In the genomic region with DNA sequence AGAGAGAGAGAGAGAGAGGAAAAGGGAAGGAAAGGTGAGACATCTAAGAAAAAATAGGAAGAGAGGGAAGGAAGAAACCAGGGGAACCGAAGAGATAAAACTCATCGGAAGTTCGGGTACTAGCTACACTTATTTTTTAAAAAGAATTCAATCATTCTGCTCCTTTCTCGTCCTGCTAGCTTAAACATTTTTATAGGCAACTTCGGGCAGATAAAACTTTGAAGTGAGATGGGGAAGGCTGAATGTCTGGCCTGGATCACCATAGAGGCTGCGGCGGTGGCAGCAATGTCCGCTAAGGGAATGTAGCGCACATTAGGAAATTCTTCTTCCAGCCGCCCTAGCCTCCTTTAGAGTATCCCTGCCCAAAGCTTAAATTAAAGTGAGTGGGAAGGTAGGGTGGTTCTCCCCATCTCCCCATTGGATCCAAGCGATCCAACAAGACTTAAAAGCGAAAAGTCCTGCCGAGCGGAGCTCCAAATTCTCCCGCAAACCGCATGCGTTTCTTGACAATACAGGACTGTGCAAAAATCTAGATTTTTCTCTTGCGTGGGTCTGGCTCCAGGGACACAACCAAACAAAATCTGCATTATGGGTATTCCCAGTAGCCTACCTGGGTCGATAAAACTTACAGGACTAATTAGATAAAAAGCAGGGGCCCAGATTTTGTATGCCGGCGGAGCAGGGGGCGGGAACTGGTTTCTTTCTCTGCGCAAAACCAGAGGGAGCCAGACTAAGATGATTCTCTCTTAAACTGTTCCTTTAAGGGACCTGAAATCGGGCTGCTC, we compare ENCODE assay signal across 8 mouse cellular contexts. TPM values are rescaled to one million over a fixed set of nuclear protein-coding genes. Genes with fewer than 3 reads are reported as not detected.
DNase-seq lines count a peak whose midpoint lies in the region; ATAC-seq and TF ChIP-seq lines count a peak whose summit lies in the region.

No protein-coding gene starts in this region.

- peak overlapping the region; percentile 43 for H3K4me3 ChIP-seq in heart, postnatal 0 days (ENCODE audit: low read depth, low read length)
- H3K4me3 ChIP-seq in forebrain, postnatal 0 days (ENCODE audit: low read depth, low read length) = peak overlapping the region; percentile 39
- peak overlapping the region; percentile 28 for H3K4me3 ChIP-seq in midbrain, embryonic 12.5 days

- ATAC-seq in heart, postnatal 0 days (ENCODE audit: insufficient read depth, low read depth) = no peak
- no peak for ATAC-seq in forebrain, postnatal 0 days
- 0 out of 2 replicates have a peak, but pooled peaks have one; percentile 3 for ATAC-seq in midbrain, embryonic 12.5 days (ENCODE audit: low FRiP score, low read depth)

- H3K27me3 ChIP-seq in heart, postnatal 0 days (ENCODE audit: control insufficient read depth, insufficient read depth, low read length) = peaks cover 69% of the 10 kb centered on the region
- no peaks in the 10 kb centered on the region for H3K27me3 ChIP-seq in forebrain, postnatal 0 days (ENCODE audit: insufficient read depth, low read length)
- peaks cover 80% of the 10 kb centered on the region for H3K27me3 ChIP-seq in midbrain, embryonic 12.5 days

- TF ChIP-seq EP300 in heart, postnatal 0 days (IDR thresholded peaks at IDR 0.05; ENCODE audit: low read depth) = no peak

- H3K4me1 ChIP-seq in heart, postnatal 0 days (ENCODE audit: control insufficient read depth, insufficient read depth) = no peaks in the 10 kb centered on the region
- peaks cover 17% of the 10 kb centered on the region; the same call in 1 of the 2 replicates for H3K4me1 ChIP-seq in forebrain, postnatal 0 days (ENCODE audit: insufficient read depth)
- peaks cover 5% of the 10 kb centered on the region; the same call in 1 of the 2 replicates for H3K4me1 ChIP-seq in midbrain, embryonic 12.5 days

- no peak for TF ChIP-seq CTCF in heart, postnatal 0 days (IDR thresholded peaks at IDR 0.05; ENCODE audit: low read depth)
- TF ChIP-seq CTCF in brain, embryonic 14.5 days (IDR thresholded peaks at IDR 0.05; ENCODE audit: borderline replicate concordance, extremely low read depth, insufficient read depth, insufficient read length) = no peak
- no peak for TF ChIP-seq CTCF in forebrain, postnatal 0 days (IDR thresholded peaks at IDR 0.05; ENCODE audit: low read depth)

- no peak for DNase-seq in heart, postnatal 0 days (ENCODE audit: low spot score)
- no peak for DNase-seq in heart, postnatal 4 days
- DNase-seq in brain, embryonic 14.5 days (ENCODE audit: low read depth) = peak; percentile 72
- DNase-seq in forebrain, postnatal 0 days = peak; percentile 80
- no peak for DNase-seq in ovary, postnatal 10 days (ENCODE audit: low spot score)
- DNase-seq in gastrocnemius, postnatal 10 days = no peak
- DNase-seq in kidney, postnatal 36 days = no peak

- no peak overlapping the region for H3K27ac ChIP-seq in heart, postnatal 0 days (ENCODE audit: low read depth)
- peak overlapping the region; percentile 100 for H3K27ac ChIP-seq in forebrain, postnatal 0 days (ENCODE audit: low read depth, low read length)
- H3K27ac ChIP-seq in midbrain, embryonic 12.5 days (replicated peaks) = no peak overlapping the region

- H3K4me2 ChIP-seq in heart, postnatal 0 days (ENCODE audit: low read depth, low read length) = peak overlapping the region; percentile 59
- H3K4me2 ChIP-seq in forebrain, postnatal 0 days (ENCODE audit: low read depth) = peak overlapping the region; percentile 70
- peak overlapping the region; percentile 38 for H3K4me2 ChIP-seq in midbrain, embryonic 12.5 days (replicated peaks)

- no peaks in the 10 kb centered on the region for H3K9me3 ChIP-seq in heart, postnatal 0 days (replicated peaks; ENCODE audit: control insufficient read depth, low read length)
- no peaks in the 10 kb centered on the region for H3K9me3 ChIP-seq in forebrain, postnatal 0 days (ENCODE audit: low read length)
- no peaks in the 10 kb centered on the region for H3K9me3 ChIP-seq in midbrain, embryonic 12.5 days

- 2% methylated on average over 24 of the region's 24 CpGs for WGBS in heart, postnatal 0 days
- WGBS in forebrain, postnatal 0 days = 3% methylated on average over 24 of the region's 24 CpGs
- WGBS in midbrain, embryonic 12.5 days = 2% methylated on average over 24 of the region's 24 CpGs

- TF ChIP-seq POLR2A in brain, embryonic 14.5 days (IDR thresholded peaks at IDR 0.05; ENCODE audit: borderline replicate concordance, extremely low read depth, insufficient read depth, insufficient read length, poor library complexity, severe bottlenecking) = no peak

- H3K9ac ChIP-seq in heart, postnatal 0 days (replicated peaks; ENCODE audit: low read depth, low read length) = no peak overlapping the region
- H3K9ac ChIP-seq in forebrain, postnatal 0 days = peak overlapping the region; percentile 99
- no peak overlapping the region for H3K9ac ChIP-seq in midbrain, embryonic 12.5 days (replicated peaks)

- H3K36me3 ChIP-seq in heart, postnatal 0 days (replicated peaks; ENCODE audit: control insufficient read depth, insufficient read depth, low read length) = no peaks in the 10 kb centered on the region
- no peaks in the 10 kb centered on the region for H3K36me3 ChIP-seq in forebrain, postnatal 0 days (ENCODE audit: insufficient read depth)
- no peaks in the 10 kb centered on the region for H3K36me3 ChIP-seq in midbrain, embryonic 12.5 days

RNA-seq across cellular contexts. Expression of a gene that starts 8.4 kb away (rescaled TPM):
- not detected in 2 replicates for total RNA-seq in heart, postnatal 0 days (2014; rRNA removed; ENCODE audit: low replicate concordance)
- not detected in 2 replicates for polyA plus RNA-seq in heart, postnatal 0 days (2015; fragmentation: Nextera tagmentation; extraction: Ambion mirVana)
- total RNA-seq in heart, postnatal 4 days (2021) = under 1 TPM in 1 of 2 experiments, not detected in 1; 0.12 TPM
- 76.0 and 160 TPM in 2 replicates for polyA plus RNA-seq in brain, embryonic 14.5 days (2012; rRNA removed)
- 76.5 and 79.4 TPM in 2 replicates for total RNA-seq in forebrain, postnatal 0 days (2014; rRNA removed)
- 50.8 and 53.4 TPM in 2 replicates for polyA plus RNA-seq in forebrain, postnatal 0 days (2015; fragmentation: Nextera tagmentation; extraction: Ambion mirVana)
- 3.0 and 4.6 TPM in 2 replicates for polyA plus RNA-seq in midbrain, embryonic 12.5 days (2016; fragmentation: Nextera tagmentation; extraction: Ambion mirVana)
- under 1 TPM; 0.09 to 0.25 TPM for total RNA-seq in gastrocnemius, postnatal 10 days (2021)

RNA-seq across cellular contexts. Expression of a gene that starts 11.0 kb away (rescaled TPM):
- not detected in 2 replicates for total RNA-seq in heart, postnatal 0 days (2014; rRNA removed; ENCODE audit: low replicate concordance)
- polyA plus RNA-seq in heart, postnatal 0 days (2015; fragmentation: Nextera tagmentation; extraction: Ambion mirVana) = not detected in 2 replicates
- total RNA-seq in heart, postnatal 4 days (2021) = not detected
- 1.5 and 4.7 TPM in 2 replicates for polyA plus RNA-seq in brain, embryonic 14.5 days (2012; rRNA removed)
- 16.1 and 16.8 TPM in 2 replicates for total RNA-seq in forebrain, postnatal 0 days (2014; rRNA removed)
- 0.53 and 0.85 TPM in 2 replicates for polyA plus RNA-seq in forebrain, postnatal 0 days (2015; fragmentation: Nextera tagmentation; extraction: Ambion mirVana)
- 0.28 TPM in 1 of 2 replicates, not detected in the other for polyA plus RNA-seq in midbrain, embryonic 12.5 days (2016; fragmentation: Nextera tagmentation; extraction: Ambion mirVana)
- not detected for total RNA-seq in gastrocnemius, postnatal 10 days (2021)

Comparison
In these comparisons a context has a peak if more than half of its experiments do, and no peak if none do; other contexts are left out.
1. DNase-seq: peak in brain, embryonic 14.5 days (single experiment) and forebrain, postnatal 0 days (single experiment); none in heart, postnatal 0 days (single experiment), heart, postnatal 4 days (single experiment), ovary, postnatal 10 days (single experiment), gastrocnemius, postnatal 10 days (single experiment) and kidney, postnatal 36 days (0 of 2).
2. RNA of a gene that starts 8.4 kb away (total RNA-seq): 76.5 to 79.4 TPM in forebrain, postnatal 0 days; 0.09 to 0.25 TPM in gastrocnemius, postnatal 10 days, 0.12 TPM in heart, postnatal 4 days and not detected in heart, postnatal 0 days; every median in the first group is over 10 times any median in the second.
3. RNA of a gene that starts 11.0 kb away (total RNA-seq): 16.1 to 16.8 TPM in forebrain, postnatal 0 days; not detected in heart, postnatal 0 days, not detected in heart, postnatal 4 days and not detected in gastrocnemius, postnatal 10 days; every median in the first group is over 10 times any median in the second.
4. Peak in every context shown above with its lines, with median percentiles within 50 percentile points of each other: H3K4me2 ChIP-seq and H3K4me3 ChIP-seq.